Mouse (Mus musculus) thymus, postnatal 4 days (tissue): ENCODE measurements around the gene Olfr318.
"Not testable (repeated sequence)": the region's sequence is repeated elsewhere in the genome, so short reads cannot be mapped to it uniquely, and the experiment has no call there.

Experiments used
- DNase-seq: peaks from one replicate; pipeline ENCODE4 v3.0.0; 2021

Gene Olfr318

GRCm38 (mm10) chr11:58723914-58724313, at the start of gene Olfr318:
Olfr318 (minus strand) TSS chr11:58724014.
- no peak for DNase-seq

GRCm38 (mm10) chr11:58772888-58773287, 49.1 kb upstream of the Olfr318 start, which contains the start of gene Olfr315:
Olfr315 (plus strand) TSS chr11:58773188.
- no peak for DNase-seq

- DNase-seq: no peak
Observed at GRCm38 (mm10) chr11:58752434-58752833, 28.6 kb upstream of the Olfr318 start, which contains the start of gene Olfr316. Olfr316 (plus strand) TSS chr11:58752734.

- DNase-seq: not testable (repeated sequence)
Observed at GRCm38 (mm10) chr11:58751096-58751495, 27.3 kb upstream of the Olfr318 start.

GRCm38 (mm10) chr11:58738792-58739262, 15.0 kb upstream of the Olfr318 start, which contains the start of gene Olfr317:
Olfr317 (minus strand) TSS chr11:58739212.
- DNase-seq: no peak

- no peak for DNase-seq
Observed at GRCm38 (mm10) chr11:58733372-58733771, 9.6 kb upstream of the Olfr318 start.

GRCm38 (mm10) chr11:58727896-58728650, 4.3 kb upstream of the Olfr318 start:
- DNase-seq: not testable (repeated sequence)

- no peak for DNase-seq
Observed at GRCm38 (mm10) chr11:58719701-58720100, 4.1 kb downstream of the Olfr318 start.

- not testable (repeated sequence) for DNase-seq
Observed at GRCm38 (mm10) chr11:58717723-58718122, 6.1 kb downstream of the Olfr318 start.

GRCm38 (mm10) chr11:58709086-58709485, 14.7 kb downstream of the Olfr318 start:
- no peak for DNase-seq

GRCm38 (mm10) chr11:58698862-58699261, 25.0 kb downstream of the Olfr318 start, which contains the start of gene Olfr319:
Olfr319 (plus strand) TSS chr11:58699162.
- no peak for DNase-seq

GRCm38 (mm10) chr11:58680799-58681198, 43.0 kb downstream of the Olfr318 start, which contains the start of gene Olfr320:
Olfr320 (plus strand) TSS chr11:58681099.
- no peak for DNase-seq

- DNase-seq: no peak
Observed at GRCm38 (mm10) chr11:58671825-58672224, 52.0 kb downstream of the Olfr318 start.

GRCm38 (mm10) chr11:58669252-58669651, 54.6 kb downstream of the Olfr318 start:
- no peak for DNase-seq
